Mouse (Mus musculus): ENCODE measurements around the gene Chchd3.

The Chchd3 gene

DNA sequence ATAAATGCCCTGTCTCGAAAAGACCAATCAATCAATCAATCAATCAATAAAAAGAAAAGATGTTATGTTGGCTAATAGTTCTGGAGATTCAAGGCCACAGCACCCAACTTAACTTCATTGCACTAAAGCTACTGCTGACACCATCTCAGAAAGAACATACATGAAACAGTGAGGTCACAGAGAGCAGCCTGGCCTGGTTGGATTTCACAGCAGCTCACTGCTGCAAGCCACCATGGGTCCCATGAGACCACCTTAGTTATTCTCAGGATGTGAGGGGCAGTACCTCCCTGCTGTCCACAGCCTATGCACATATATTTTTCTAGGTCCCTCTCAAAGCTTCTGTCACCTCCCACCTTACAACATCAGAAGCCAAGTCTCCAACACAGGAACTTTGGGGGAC, 57.1 kb downstream of the Chchd3 start:
- no peak for DNase-seq

DNA sequence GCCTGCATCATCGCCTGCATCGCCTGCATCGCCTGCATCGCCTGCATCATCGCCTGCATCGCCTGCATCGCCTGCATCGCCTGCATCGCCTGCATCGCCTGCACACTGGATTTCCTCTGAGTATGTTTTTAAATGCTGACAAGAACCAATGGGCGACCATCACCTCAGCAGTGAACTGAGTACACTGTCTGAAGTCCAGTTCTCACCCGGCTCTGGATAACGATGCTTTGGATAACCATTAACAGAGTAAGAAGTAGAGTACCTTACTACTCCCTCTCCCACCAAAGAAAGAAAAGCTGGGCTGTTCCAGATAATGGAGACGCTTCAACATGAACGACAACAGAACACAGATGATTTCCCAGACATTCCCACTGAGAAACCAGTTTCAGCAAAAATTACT, 58.8 kb downstream of the Chchd3 start:
- DNase-seq: no peak

DNA sequence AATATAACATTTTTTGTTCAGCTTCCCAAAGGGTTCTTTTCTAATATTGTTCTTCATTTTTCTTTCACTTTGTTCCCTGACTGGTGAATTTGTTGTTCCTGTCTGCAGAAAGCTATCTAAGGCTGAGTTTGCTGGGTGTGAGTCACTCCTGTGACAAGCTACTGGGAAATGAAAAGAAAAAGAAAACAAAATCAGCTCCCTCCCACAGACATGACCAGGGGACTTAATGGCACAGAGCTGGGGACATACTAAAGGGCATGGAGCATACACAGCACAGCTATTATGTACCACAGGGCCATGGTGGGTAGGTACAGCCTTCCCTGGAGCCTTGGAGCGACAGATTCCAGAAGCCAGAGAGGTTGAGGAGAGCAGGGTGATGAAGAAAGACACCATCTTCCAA, 63.5 kb downstream of the Chchd3 start:
- no peak for DNase-seq

DNA sequence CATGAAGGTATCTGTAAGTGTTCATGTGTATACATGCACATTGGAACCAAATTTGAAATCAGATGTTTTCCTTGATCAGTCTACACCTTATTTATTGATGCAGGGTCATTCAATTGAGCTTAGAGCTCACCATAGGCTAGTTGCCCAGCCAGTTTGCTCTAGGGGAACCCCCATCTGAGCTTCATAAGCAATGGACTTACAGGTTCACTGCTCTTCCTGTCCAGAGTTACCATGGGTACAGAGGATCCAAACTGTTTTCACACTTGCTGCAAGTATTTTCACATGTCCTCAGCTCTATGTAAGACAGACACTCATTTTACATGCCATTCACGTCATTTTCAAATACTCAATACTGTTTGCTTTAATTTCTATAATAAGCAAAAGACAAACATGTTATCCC, 66.2 kb downstream of the Chchd3 start:
- no peak for DNase-seq

DNA sequence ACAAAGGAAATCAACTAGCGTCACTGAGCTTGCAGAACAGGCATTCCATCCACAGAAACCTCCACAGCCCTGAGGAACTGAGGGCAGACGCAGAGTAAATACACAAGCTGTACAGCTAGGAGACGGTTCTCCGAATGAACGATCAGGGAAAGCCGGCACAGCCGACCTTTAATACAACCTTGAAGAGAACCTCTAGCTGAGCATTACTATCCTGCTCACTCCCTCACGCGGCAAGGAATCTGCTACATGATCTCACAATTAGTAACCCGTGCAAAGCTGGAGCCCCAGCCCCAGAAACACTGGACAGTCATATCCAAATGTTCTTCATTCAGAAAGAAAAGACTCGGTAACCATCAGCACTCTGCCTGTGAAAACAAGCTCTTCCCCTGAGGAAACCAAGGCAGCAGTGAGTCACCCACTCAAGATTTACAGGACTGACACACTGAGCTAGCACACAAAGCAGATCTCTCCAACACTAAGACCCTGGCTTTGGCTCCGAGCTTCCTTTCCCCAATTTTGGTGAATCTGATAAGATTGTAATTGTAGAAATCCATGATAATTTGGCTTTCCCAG, 69.9 kb downstream of the Chchd3 start:
- DNase-seq: no peak

DNA sequence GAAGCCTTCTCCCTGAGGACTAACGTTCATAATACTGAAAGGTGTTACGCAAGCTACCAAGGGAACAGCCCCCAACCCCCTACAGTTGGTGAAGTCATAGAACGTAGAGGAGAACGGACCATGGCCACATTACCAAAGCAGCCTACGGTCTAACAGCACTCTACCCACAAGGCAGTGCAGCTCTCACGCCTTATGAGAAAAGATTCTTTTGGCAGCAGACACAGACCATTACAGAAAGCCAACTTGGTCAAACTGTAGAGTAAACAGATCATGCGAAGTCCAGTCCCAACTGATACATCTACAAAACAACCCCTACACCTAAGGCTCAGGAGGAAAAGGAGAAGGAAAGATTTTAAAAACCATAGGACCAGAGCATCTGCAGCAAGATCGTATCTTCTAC, 71.5 kb downstream of the Chchd3 start:
- no peak for DNase-seq

DNA sequence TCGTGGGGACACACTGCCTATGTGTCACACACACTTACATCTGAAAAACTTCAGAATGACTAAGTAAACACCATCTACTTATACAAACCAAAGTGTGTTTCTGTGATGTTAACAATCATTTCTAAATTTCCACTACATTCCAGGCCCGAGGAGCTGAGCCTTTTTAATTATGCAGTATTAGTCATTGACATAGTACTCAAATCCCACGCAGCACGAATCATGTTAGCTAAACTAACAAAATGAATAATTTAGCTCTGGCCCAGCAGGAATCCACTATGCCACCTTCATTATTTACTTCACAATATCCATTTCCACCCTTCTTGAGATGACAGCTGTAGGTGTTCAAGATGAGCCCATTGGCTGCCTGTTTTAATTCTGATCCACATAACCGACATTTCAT, 76.2 kb downstream of the Chchd3 start:
- DNase-seq: no peak

DNA sequence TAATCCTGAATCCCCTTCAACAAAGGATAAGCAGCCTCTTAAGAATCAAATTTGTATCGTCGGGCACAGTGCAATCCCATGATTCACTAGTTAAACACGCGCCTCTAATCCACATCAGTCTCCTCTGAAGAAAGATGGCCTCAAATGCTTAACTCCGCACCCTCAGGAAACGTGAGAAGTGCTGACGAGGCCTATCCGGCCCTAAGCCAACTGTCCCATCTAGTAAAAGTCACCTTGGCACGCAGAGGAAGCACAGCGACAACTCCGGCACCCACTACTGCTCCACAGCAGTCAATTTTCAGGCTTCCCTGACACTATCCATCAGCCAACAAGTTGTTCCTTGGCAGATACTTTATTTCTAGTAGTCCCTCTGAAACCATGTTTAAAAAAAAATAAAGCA, 78.8 kb downstream of the Chchd3 start:
- DNase-seq: peak; percentile 22

DNA sequence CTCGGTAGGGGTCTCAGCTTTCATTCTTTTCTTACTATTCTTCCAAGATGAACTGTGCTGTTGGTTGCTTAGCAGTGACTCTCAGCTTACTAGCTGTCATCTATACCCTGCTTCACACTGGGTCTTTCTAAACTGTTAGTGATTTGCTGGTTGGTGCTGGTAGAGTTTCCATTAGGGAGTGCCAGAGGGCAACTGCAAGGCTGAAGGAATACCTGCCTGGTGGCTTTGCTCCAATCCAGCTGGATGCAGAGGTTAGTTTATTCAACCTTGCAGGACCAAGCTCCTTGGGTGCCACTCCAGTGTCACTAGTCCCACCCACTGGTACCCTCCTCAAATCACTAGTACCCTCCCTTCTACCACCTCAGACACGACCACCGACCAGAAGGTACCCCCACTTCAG, 81.2 kb downstream of the Chchd3 start:
- no peak for DNase-seq

DNA sequence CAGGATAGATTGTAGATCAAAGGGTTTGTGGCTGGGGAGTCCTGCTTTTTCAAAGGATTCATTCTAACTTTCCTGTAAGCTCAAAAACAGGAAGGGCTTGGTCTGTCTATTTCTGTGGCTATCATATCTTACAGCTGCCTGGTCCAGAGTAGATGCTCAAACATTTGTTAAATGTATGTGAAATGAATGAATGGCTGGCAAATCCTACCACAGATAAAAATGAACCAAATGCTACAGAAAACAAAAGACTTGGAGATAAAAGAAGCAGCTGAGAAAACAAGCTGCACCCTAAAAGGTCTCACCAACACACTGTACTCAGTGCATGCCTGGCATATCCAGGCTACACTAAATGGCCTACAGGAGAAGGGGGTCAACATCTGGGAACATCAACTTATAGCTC, 88.1 kb downstream of the Chchd3 start:
- no peak for DNase-seq

DNA sequence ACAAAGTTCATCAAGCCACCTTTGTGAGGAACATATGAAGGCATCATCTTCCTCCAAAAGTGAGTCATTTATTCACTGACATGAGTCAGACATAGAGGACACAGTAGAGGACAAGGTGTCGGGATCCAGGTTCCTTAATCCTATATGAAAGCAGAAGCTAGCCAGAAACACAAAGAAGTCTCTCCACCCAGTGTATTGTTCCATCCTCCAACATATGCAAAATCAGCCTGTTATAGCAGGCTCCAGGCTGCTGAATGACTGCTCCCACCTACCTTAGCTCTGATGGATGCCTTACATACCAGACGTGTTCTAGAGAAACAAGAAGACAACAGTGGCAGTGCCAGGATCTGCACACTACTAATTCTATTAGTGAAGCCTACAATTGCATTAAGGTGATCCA, 91.1 kb downstream of the Chchd3 start:
- DNase-seq: no peak

DNA sequence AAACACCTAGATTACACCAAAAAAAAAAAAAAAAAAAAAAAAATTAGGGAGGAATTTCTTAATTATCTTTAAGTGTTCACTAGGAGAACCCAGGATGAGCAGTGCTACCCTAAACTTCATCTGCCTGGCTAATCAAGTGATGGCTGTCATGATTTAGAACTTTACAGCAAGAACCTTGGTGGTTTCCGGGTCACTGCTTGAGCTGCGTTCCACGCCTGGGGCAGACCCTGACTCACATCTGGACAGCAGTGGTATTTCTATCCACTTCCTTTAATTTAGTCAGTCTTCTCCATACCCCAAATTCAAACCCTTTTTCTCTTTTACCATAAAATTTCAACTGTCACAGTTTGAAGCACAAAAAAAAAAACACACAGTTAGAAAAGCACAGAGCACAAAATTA, 98.0 kb downstream of the Chchd3 start:
- no peak for DNase-seq

DNA sequence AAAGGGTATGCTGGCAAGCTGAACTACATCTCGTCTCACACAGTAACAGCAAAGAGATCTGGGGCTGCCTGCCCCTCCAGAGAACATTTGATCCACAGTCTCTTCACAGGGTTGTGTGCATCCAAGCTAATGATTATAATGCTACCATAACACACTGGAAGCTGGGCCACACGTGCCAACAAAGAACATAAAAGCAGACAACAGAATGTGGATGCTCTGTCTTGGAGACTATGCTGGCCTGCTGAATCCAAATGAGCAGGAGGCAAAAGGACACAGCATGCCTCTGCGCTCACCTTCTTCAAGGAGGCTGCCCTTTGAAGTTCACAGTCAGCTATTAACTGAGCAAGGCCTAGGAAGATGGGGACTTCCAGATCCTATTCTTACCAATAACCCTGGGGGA, 98.6 kb downstream of the Chchd3 start:
- DNase-seq: no peak

DNA sequence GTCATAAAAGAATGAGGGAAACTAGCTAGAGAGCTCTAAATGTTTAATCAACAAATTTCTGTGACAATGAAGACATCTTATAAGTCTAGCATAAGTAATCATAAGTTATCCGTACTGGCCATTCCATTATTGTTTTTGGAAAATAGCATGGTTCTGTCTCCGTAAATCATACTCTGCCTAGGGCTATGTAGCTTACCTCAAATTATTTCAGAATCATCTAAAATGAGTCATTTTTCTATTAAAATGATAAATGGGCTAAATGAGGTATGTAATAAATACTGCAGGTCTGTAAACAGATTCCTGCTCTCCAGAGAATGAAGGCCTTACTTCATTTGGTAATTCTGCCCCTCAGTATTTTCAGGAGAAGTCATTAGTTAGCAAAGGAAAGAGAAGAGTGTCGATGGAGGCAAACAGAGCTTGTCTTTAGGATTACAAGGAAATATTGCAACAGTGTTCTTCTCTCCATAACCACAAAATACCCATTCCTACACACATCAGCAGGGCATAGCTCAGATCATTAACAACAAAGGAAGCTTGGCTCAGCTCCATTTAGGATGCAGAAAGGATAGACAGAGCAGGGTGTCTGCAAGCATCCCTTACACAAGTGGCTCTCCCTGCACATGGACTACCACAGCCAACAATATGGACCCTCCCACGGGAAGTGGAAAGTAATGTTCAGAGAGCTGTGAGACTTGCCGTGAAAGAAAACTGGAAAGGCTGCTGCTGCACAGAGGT, 100.1 kb downstream of the Chchd3 start:
- no peak for DNase-seq

DNA sequence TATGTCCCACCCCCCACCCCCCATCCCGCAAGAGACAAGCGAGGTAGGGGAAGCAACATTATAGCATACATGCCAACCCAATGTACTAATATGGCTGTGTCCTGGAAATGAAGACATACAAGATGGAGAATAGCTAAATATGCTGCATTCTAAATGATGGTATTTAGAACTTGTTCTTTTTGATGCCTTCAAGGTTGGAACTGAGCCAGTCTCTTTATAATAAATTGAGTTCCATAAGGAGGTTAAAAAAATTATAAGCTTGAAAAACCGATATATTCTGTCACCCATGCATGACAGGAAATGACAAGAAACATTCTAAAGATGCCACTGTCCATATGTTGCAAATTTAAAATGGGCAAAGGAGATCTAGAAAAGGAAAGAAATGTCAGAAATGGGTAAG, 104.6 kb downstream of the Chchd3 start:
- no peak for DNase-seq

DNA sequence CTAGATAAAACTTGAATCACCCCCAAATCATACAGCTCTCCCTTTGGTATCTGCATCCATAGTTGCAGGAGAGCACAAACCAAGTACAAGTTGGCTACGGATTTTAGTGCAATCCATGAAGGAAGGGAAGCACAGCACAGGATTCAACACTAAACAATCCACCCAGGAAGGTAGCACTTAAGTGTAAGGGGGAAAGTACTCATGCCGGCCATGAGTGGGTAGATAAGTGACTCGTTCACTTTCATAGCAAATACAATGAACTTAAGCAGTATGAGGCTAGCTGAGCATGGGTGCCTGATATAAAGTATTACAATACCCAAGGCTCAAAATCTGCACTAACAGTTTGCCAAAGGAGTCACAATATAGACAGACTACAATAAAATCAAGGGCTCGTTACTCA, 109.1 kb downstream of the Chchd3 start:
- no peak for DNase-seq

DNA sequence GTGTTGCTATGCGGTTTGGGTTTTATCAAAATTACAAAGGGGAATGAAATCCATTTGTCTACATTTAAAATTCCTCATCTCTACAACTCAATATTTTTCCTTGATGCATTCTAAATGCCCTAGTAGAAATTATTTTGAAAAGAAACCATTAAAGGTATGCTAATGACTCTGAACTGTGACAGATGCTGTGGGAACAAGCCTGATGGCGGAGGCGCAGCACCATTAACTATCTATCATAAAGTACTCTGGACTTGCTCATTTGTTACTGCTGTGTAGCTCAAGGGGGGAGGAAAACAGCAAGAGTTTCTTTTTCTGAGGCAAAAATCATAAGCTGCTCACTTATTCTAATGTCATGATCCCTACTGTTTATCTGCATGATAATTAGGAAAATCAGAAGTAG, 110.4 kb downstream of the Chchd3 start:
- no peak for DNase-seq

DNA sequence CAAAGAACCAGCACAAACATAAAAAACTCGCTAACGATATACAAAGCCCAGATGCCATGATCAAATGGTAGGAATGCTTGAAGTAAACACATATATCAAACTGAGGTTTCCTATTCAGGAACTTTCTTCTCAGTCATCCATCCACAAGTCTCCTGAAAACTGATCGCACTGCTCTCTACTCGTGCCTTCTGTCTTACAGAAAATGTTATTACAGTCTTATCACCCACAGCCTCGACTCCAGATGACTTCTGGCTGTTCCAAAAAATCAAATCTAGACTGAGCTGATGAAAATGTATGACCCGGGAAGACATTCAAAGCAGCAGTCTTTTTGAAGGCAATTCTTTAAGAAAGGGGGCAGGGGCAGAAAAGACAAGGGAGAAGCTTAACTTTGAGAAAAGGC, 112.8 kb downstream of the Chchd3 start:
- no peak for DNase-seq

DNA sequence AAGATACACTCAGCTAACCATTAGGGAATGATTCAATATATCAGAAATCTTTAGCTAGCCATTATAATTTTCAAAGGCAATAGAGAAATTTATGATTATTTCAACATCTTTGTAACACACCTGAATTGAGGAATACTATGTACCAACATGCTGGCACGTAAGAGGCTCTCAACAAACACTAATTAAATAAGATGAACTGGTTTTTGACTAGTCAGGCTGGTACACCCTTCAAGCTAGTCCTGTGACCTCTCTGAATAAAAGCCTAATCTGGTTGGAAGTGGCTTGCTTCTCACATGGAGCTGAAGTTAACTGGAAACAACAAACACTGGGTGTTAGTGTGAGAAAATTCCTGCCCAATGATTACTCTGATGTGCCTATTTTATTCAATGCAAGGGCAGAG, 115.1 kb downstream of the Chchd3 start:
- DNase-seq: no peak

DNA sequence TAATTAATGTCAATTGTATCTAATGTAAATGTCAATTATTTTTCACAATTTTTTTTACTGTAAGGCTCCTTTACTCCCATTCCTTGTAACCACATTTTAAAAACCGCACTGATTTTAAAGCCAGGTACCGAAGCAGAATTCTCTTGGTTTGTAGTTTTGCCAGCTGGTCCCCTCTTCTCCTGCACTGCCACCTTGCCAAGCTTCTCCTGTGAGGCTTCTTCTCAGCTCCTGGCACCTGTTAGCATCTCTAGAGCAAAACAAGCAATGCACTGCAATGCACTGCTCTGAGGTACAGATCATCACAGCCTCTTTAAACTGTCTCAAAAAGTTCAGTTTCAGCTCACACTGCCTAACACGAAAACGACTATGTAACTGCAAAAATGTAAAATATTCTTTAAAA, 116.4 kb downstream of the Chchd3 start:
- no peak for DNase-seq

DNA sequence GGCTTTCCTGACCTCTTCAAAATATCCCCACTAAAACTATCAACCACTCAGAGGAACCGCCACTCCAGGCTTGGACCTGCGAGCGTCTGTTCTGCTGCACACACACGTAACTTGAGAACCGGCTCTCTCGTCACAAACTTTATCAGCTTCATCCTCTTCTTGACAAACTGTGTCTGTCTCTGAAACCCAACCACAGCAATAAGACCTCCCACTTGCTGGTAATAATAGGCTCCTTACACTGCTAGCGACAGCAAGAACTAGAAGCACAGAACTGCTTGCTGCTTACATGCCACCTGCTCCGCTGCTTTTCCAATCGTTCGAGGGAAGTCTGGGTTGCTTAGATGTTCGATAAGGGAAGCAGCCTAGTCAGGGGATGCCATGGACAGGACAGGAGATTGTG, 119.8 kb downstream of the Chchd3 start:
- DNase-seq: no peak

DNA sequence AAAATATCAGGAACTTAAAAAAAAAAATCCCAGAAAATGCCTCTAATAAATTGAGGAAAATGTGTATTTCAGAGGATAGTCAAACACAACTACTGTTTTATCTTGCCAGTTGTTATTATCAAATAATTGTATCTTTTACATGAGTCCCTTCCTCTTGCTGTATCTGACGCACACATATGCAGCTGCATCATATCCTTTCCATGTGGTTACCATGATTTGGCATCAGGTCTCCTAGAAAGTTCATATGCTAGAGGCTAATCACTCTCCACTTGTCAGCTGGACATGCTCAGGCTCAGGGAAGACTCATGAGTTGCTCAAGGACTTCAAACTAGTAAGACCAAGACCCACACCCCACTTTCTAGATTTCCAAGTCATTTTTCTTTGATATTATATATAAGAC, 122.4 kb downstream of the Chchd3 start:
- no peak for DNase-seq

DNA sequence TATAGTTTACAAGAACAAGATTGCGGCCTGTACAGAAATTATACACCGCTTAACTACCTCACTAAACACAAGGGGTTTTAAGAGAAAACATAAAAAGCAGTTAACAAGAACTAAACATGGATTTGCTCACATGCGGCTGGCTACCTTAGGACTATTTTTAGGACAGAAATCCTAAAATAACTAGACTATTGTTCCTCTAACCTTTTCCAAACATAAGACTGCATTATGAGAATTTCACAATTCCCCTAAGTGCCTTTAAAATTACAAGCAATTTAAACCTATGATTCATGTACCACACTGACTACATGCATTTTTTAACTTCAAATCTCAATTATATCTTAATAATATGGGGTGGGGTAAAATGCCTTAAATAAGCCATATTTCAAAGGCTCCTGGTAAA, 123.3 kb downstream of the Chchd3 start:
- DNase-seq: no peak

DNA sequence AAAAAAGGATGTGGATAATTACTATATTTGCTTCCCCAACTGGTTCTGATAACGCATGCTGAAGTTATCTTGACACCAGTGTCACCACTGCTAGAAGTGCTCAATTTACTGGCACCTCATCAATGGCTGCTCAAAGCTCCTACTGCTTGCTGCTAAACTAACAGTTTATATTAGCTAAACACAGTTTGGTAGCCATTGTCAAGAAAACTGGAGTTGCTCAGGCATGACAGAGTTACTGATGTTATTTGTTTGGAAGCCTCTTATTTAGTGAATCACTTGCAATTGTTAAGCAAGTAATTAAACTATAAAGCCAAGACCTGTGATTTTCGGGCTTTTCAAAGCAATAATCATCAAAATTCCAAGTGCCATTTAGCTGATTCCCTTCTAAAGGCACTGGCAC, 123.7 kb downstream of the Chchd3 start:
- peak; percentile 39 for DNase-seq

DNA sequence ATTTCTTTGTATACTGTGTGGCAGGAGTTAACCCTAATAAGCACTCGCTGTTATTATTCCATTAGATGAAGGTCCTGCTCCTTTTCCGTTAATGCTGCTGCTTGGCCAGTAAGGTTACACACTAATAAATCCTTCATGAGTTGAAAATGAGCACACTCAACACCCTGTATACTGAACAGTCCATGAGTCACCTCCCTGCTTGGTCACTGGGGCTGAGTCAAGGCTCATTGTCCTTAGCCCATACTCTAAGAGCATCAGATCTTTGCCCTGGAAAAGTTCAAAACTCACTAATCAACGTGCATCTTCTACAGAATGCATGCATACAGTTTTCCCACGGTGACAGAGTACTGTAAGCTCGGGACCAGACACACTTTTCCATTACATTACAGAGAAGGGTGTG, 124.5 kb downstream of the Chchd3 start:
- no peak for DNase-seq
